Mouse (Mus musculus): ENCODE measurements at regions not wholly inside any gene's neighbourhood (a gene's known extent, or its start where the extent isn't known, plus 50 kb on each side); places are given as distances from the start of the nearest gene placed in this dataset.

- H3K9ac ChIP-seq (replicated peaks) = no peak overlapping the region
- WGBS = 81% methylated on average over 2 of the region's 2 CpGs
- no peak overlapping the region for H3K4me3 ChIP-seq
- H3K27me3 ChIP-seq = no peaks in the 10 kb centered on the region
- no peak for ATAC-seq (ENCODE audit: low FRiP score, low read depth)
- H3K4me1 ChIP-seq = no peaks in the 10 kb centered on the region
- no peaks in the 10 kb centered on the region for H3K36me3 ChIP-seq
- H3K9me3 ChIP-seq = no peaks in the 10 kb centered on the region
- H3K4me2 ChIP-seq (replicated peaks) = no peak overlapping the region
- no peak overlapping the region for H3K27ac ChIP-seq (replicated peaks)
These were observed 1665.2 kb upstream of the G6pd2 start for GRCm38 (mm10) chr5:60143391-60143790.

GRCm38 (mm10) chr5:60145609-60146008 is 1663.0 kb upstream of the G6pd2 start:
- Histone ChIP-seq H3K27me3 (no peaks in the 10 kb centered on the region), H3K9me3 (no peaks in the 10 kb centered on the region), H3K4me3 (no peak overlapping the region), H3K27ac (replicated peaks) (no peak overlapping the region), H3K36me3 (no peaks in the 10 kb centered on the region), H3K4me1 (no peaks in the 10 kb centered on the region), H3K4me2 (replicated peaks) (no peak overlapping the region), H3K9ac (replicated peaks) (no peak overlapping the region)
- peak; percentile 47; the same call in 1 of the 2 replicates for ATAC-seq (ENCODE audit: low FRiP score, low read depth)

Measured in midbrain, embryonic 12.5 days (tissue).